Mouse (Mus musculus) ES-E14 (cell line): ENCODE measurements at regions not wholly inside any gene's neighbourhood (a gene's known extent, or its start where the extent isn't known, plus 50 kb on each side); places are given as distances from the start of the nearest gene placed in this dataset.

Experiments used
- CHD2 ChIP-seq: IDR thresholded peaks from 2 replicates; pipeline ENCODE4 v1.6.1; 2014; ENCODE audit warnings: mild to moderate bottlenecking, low read depth, low read length, inconsistent platforms
- MAFK ChIP-seq: IDR thresholded peaks from 2 replicates; pipeline ENCODE4 v1.6.1; 2014; ENCODE audit warnings: mild to moderate bottlenecking, low read depth, low read length, inconsistent platforms; ENCODE audit not compliant: insufficient read depth
- ZNF384 ChIP-seq: IDR thresholded peaks from 2 replicates; pipeline ENCODE4 v1.6.1; 2012; ENCODE audit warnings: low read depth, low read length, inconsistent platforms

- TF ChIP-seq MAFK (no peak), CHD2 (no peak), ZNF384 (no peak)
Measured at GRCm38 (mm10) chr10:34871888-34872287, 388.7 kb downstream of the Frk start.
